Mouse (Mus musculus): ENCODE measurements around the gene Mmp8. TPM values are rescaled to one million over a fixed set of nuclear protein-coding genes. Genes with fewer than 3 reads are reported as not detected.

The Mmp8 gene
- not detected for polyA plus RNA-seq (2017; shearing (Covaris generic))

GRCm38 (mm10) chr9:7558221-7559017, at the start of gene Mmp8:
Gene Mmp8 (plus strand): TSS chr9:7558456.

GRCm38 (mm10) chr9:7571162-7571561, 12.9 kb downstream of the Mmp8 start, which contains the start of gene Mmp27:
Gene Mmp27 (plus strand): TSS chr9:7571396.

Other genes starting within 250 kb of the Mmp8 start
- 0.30 TPM for gene Mmp12, start 214.1 kb upstream of the Mmp8 start, polyA plus RNA-seq (2017; shearing (Covaris generic))
- gene Mmp1b, start 170.4 kb upstream of the Mmp8 start, polyA plus RNA-seq (2017; shearing (Covaris generic)) = not detected
- not detected for gene Mmp3, start 112.6 kb upstream of the Mmp8 start, polyA plus RNA-seq (2017; shearing (Covaris generic))
- 4.6 TPM for gene Mmp10, start 56.1 kb upstream of the Mmp8 start, polyA plus RNA-seq (2017; shearing (Covaris generic))
- gene Mmp27, start 12.9 kb downstream of the Mmp8 start, polyA plus RNA-seq (2017; shearing (Covaris generic)) = not detected
- gene Mmp20, start 69.8 kb downstream of the Mmp8 start, polyA plus RNA-seq (2017; shearing (Covaris generic)) = not detected
- gene Mmp7, start 133.6 kb downstream of the Mmp8 start, polyA plus RNA-seq (2017; shearing (Covaris generic)) = not detected
- 293 TPM for gene Tmem123, start 205.6 kb downstream of the Mmp8 start, polyA plus RNA-seq (2017; shearing (Covaris generic))

Data from effector memory CD4-positive, alpha-beta T cell, adult 5 months (primary cell).